Mouse (Mus musculus): ENCODE measurements around the gene Egfl8. TPM values are rescaled to one million over a fixed set of nuclear protein-coding genes. Genes with fewer than 3 reads are reported as not detected.
A peak's percentile ranks its signal among the peaks of the same experiment; 100 is the strongest.

The Egfl8 gene
- total RNA-seq, 1 experiment from 2014 or later: 2.4 TPM

DNA sequence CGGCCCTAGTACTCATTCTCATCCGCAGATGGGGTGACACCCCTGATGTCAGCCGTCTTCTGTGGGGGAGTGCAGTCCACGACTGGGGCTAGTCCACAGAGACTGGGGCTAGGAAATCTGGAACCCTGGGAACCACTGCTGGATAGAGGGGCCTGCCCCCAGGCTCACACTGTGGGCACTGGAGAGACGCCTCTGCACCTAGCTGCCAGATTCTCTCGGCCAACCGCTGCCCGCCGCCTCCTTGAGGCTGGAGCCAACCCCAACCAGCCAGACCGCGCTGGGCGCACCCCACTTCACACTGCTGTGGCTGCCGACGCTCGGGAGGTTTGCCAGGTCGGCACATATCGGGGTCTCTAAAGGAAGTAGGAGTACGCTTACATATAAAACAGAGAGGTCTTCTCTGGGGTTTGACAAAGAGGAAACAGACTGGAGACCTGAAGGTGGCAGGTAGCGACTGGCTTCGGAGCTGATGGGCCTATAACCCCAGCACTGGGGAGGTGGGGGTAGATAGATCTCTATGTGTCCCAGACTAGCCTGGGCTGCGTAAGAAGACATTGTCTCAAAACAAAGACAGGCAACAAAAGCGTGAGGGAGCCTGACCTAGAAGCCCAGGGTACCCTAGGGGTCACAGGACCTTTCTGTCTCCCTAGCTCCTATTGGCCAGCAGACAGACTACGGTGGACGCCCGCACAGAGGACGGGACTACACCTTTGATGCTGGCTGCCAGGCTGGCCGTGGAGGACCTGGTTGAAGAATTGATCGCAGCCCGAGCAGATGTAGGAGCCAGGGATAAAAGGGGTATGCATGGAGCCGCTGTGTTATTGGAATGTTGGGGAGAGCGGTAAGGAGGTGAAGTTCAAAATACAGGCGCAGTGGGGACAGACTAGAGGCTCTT is 29.6 kb downstream of the Egfl8 start:
- no peak for ATAC-seq (replicated peaks; ENCODE audit: low read depth, poor library complexity, severe bottlenecking)

DNA sequence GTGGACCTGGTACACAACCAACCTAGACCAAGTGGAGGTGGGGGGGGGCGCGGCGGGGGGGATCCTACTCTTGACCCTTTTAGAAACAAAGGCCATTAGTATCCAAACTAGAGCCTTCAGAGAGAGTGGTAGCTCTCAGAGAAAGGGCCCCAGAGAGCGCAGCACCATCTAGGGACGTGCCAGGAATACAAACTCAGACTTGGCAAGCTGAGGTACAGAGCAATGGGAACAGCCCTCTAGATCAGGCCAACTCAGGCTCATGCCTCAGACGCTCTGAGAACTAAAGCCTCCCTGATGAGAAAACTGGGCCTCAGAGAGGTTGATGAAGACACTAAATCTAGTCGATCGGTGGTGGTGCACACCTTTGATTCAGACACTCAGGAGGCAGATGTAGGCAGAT is 30.6 kb downstream of the Egfl8 start:
- no peak for ATAC-seq (replicated peaks; ENCODE audit: low read depth, poor library complexity, severe bottlenecking)

DNA sequence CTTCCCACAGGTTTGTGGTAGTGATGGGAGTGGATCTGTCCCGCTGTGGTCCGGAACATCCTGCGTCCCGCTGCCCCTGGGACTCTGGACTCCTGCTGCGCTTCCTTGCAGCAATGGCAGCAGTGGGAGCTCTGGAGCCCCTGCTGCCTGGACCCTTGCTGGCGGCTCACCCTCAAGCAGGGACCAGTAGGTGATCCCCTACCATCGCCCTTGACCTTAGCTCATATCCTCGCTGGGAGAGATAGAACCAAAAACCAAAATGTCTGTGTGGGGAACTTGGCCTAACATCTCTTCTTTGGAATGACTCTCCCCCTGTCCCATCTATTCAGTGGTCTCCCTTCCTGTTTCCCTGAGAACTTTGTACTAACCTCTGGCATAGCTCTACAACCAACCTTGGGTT is 32.0 kb downstream of the Egfl8 start:
- ATAC-seq (replicated peaks; ENCODE audit: low read depth, poor library complexity, severe bottlenecking): no peak

DNA sequence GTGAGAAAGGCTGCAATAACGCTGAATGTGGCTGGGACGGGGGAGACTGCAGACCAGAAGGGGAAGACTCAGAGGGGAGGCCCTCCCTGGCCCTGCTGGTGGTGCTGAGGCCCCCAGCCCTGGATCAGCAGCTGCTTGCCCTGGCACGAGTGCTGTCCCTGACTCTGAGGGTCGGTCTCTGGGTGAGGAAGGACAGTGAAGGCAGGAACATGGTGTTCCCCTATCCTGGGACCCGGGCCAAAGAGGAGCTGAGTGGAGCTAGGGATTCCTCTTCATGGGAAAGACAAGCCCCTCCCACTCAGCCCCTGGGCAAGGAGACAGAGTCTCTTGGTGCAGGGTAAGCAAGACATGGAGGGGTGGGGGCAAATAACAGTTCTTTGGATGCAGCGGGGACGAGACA is 32.4 kb downstream of the Egfl8 start:
- ATAC-seq (replicated peaks; ENCODE audit: low read depth, poor library complexity, severe bottlenecking): no peak

DNA sequence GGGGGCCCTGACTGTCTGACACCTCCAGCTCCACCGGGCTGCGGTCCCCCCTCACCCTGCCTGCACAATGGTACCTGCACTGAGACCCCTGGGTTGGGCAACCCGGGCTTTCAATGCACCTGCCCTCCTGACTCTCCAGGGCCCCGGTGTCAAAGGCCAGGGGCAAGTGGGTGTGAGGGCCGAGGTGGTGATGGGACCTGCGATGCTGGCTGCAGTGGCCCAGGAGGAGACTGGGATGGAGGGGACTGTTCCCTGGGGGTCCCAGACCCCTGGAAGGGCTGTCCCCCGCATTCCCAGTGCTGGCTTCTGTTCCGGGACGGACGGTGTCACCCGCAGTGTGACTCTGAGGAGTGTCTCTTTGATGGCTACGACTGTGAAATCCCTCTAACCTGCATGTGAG is 33.2 kb downstream of the Egfl8 start:
- ATAC-seq (replicated peaks; ENCODE audit: low read depth, poor library complexity, severe bottlenecking): no peak

DNA sequence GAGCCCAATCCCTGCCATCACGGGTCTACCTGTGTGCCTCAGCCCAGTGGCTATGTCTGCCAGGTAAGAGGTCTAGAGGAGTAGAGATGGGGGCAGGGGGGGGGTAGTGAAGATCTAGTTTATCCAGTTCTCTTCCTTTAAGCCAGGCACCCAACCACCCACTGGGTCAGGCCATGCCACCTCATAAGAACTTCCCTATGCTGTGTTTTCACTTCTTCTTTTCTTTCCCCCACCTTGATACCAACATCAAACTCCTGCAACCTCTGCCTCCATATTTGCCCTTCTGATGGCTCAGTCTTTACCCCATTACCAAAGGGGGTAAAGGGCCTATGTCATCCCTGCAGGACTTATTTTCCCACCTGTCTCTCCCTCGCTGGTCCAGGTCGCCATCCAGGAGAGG is 37.7 kb downstream of the Egfl8 start:
- 0 out of 2 replicates have a peak, but pooled peaks have one; percentile 19 for ATAC-seq (replicated peaks; ENCODE audit: low read depth, poor library complexity, severe bottlenecking)

DNA sequence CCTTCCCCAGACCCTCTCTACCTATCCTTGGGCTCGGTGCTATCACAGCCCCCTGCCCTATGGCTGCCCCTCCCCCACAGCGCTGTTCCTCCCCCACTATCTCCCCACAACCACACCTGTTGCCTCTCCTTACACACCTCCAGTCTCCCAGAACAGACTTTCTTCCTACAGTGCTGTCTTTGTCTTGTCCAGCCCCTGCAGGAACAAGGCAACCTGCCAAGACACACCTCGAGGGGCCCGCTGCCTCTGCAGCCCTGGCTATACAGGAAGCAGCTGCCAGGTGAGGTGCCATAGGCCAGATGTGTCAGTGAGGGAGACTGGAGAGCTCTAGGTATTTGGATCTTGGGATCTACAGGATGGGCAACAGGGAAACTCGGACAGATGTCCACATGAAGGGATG is 39.2 kb downstream of the Egfl8 start:
- no peak for ATAC-seq (replicated peaks; ENCODE audit: low read depth, poor library complexity, severe bottlenecking)

DNA sequence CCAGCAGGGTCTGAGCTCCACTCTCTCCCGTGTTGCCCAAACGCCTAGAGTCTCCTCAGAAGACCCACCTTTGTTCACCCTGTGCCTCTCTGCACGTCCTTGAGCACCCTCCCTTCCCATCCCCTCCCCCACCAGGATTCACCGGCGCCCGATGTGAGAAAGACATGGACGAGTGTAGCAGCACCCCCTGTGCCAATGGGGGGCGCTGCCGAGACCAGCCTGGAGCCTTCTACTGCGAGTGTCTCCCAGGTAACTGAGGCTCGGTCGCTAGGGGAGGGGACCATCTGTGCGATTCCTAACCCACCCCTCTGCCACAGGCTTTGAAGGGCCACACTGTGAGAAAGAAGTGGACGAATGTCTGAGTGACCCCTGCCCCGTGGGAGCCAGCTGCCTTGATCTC is 43.4 kb downstream of the Egfl8 start:
- ATAC-seq (replicated peaks; ENCODE audit: low read depth, poor library complexity, severe bottlenecking): no peak

DNA sequence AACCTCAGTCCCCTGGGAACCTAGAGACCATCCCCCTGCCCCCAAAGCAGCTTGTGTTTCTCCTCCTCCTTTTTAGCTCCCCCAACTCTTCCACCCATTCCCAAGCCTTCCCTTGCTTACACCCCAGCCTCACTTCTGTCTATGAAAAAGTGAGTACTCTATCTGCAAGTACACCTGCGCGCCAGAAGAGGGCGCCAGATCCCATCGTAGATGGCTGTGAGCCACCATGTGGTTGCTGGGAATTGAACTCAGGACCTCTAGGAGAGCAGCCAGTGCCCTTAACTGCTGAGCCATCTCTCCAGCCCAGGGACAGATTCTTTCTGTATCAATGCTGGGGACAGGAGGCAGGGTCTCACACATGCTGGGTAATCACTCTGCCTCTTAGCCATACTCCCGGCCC is 43.9 kb downstream of the Egfl8 start:
- ATAC-seq (replicated peaks; ENCODE audit: low read depth, poor library complexity, severe bottlenecking): 0 out of 2 replicates have a peak, but pooled peaks have one; percentile 34

DNA sequence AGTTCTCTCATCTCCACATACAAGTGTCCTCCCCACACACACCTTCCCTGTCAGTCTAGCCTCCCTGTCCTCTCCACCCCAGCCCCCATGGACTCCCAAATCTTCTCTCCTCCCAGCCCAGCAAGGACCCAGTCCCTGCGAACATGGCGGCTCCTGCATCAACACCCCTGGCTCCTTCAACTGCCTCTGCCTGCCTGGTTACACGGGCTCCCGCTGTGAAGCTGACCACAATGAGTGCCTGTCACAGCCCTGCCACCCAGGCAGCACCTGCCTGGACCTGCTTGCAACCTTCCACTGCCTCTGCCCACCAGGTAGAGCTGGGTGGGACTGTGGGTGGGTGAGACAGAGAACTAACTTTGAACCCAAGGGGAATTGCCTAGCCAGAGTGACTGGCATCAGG is 45.9 kb downstream of the Egfl8 start:
- no peak for ATAC-seq (replicated peaks; ENCODE audit: low read depth, poor library complexity, severe bottlenecking)

DNA sequence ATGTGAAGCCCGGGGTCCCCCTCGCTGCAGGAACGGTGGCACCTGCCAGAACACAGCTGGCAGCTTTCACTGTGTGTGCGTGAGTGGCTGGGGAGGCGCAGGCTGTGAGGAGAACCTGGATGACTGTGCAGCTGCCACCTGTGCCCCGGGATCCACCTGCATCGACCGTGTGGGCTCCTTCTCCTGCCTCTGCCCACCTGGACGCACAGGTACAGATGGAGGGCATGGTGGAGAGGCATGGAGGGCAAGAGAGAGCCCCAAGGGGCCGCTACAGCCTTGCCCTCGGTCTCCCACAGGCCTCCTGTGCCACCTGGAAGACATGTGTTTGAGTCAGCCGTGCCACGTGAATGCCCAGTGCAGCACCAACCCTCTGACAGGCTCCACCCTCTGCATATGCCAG is 47.4 kb downstream of the Egfl8 start:
- ATAC-seq (replicated peaks; ENCODE audit: low read depth, poor library complexity, severe bottlenecking): no peak

DNA sequence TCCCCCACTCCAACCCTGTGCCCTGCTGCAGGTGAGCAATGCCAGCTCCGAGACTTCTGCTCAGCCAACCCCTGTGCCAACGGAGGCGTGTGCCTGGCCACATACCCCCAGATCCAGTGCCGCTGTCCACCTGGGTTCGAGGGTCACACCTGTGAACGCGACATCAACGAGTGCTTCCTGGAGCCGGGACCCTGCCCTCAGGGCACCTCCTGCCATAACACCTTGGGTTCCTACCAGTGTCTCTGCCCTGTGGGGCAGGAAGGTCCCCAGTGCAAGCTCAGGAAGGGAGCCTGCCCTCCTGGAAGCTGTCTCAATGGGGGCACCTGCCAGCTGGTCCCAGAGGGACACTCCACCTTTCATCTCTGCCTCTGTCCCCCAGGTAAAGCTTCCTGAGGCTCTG is 48.5 kb downstream of the Egfl8 start:
- no peak for ATAC-seq (replicated peaks; ENCODE audit: low read depth, poor library complexity, severe bottlenecking)

DNA sequence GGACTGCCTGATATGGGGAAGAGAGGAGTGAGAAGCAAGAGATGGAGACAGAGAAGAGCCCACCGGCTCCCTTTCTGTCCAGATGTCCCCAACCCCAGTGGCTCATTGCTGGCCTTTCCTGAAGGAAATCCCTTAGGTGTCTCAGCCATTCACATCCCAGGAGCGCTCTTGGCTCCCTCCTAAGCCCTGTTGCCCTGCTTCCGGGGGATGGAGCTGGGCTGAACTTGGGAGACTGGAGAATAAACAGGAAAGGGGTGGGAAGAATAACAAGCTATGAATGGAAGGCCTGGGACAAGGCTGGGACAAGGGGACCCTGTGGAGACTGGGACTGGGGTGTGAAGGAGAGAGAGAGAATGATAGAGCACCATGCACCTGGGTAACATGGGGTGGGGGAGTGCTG is 51.0 kb downstream of the Egfl8 start:
- no peak for ATAC-seq (replicated peaks; ENCODE audit: low read depth, poor library complexity, severe bottlenecking)

DNA sequence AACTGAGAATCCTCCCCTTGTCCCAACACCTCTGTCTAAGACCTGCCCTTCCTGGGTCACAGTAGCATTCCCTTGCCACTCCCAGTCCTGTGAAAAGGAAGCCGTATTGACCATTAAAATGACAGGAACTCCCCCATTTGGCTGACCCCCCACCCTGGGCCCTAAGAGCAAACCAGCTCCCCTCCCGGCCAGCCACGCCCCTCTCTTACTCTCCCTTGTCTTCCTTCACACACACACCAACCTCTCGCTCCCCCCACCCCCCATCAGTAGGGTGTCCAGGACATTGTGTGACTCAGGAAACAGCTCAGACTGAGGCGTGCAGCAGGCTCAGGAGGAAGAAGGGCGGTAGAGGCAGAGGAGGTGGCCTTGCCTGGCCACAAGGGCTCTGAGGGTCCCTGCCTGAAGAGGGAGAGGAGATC is 51.8 kb downstream of the Egfl8 start, which contains the start of gene Notch4:
Notch4 (plus strand) TSS at position 266 of the 419 bp plus-strand sequence.
- peak; percentile 50 for ATAC-seq (replicated peaks; ENCODE audit: low read depth, poor library complexity, severe bottlenecking)

DNA sequence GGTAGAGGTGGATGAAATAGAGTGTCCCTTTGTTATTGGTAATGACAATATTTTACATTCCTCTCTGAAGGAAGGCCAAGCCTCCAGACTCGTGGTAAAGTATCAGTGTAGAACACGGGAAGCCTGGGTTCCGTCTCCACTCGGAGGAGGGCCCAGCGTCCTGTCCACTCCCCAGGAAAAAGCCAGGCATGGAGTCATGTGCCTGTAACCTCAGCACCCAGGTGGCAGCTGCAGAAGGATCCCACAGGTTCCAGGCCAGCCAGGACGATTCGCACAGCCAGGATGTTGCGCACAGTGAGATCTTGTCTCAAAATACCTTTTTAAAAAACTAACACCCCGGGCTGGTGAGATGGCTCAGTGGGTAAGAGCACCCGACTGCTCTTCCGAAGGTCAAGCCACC is 52.4 kb downstream of the Egfl8 start:
- ATAC-seq (replicated peaks; ENCODE audit: low read depth, poor library complexity, severe bottlenecking): no peak

Other genes with a start within 250 kb of the Egfl8 start
- not detected in 2 replicates for gene Btnl1, start 238.8 kb downstream of the Egfl8 start, total RNA-seq (2017)
- gene BC051142, start 217.2 kb downstream of the Egfl8 start, total RNA-seq (2017): 4.2 and 6.4 TPM in 2 replicates
- gene Btnl4, start 138.7 kb downstream of the Egfl8 start, total RNA-seq (2017): not detected in 2 replicates
- not detected in 2 replicates for gene Btnl6, start 98.6 kb downstream of the Egfl8 start, total RNA-seq (2017)
- gene Notch4, start 51.7 kb downstream of the Egfl8 start, total RNA-seq (2017): 1.5 TPM in 1 of 2 replicates, not detected in the other
- gene Gpsm3, start 26.2 kb downstream of the Egfl8 start, total RNA-seq (2017): 11.3 and 22.4 TPM in 2 replicates
- gene Pbx2, start 24.7 kb downstream of the Egfl8 start, total RNA-seq (2017): 22.5 and 29.4 TPM in 2 replicates
- gene Ager, start 18.1 kb downstream of the Egfl8 start, total RNA-seq (2017): 0.73 and 1.4 TPM in 2 replicates
- 13.2 and 14.4 TPM in 2 replicates for gene Rnf5, start 12.3 kb downstream of the Egfl8 start, total RNA-seq (2017)
- 17.8 and 39.7 TPM in 2 replicates for gene Agpat1, start 11.7 kb downstream of the Egfl8 start, total RNA-seq (2017)
- 17.4 and 21.2 TPM in 2 replicates for gene Ppt2, start 12.5 kb upstream of the Egfl8 start, total RNA-seq (2017)
- gene Prrt1, start 13.6 kb upstream of the Egfl8 start, total RNA-seq (2017): not detected in 2 replicates
- 20.6 and 31.6 TPM in 2 replicates for gene Fkbpl, start 28.8 kb upstream of the Egfl8 start, total RNA-seq (2017)
- gene Atf6b, start 31.2 kb upstream of the Egfl8 start, total RNA-seq (2017): 19.9 and 25.1 TPM in 2 replicates
- not detected in 2 replicates for gene Tnxb, start 54.6 kb upstream of the Egfl8 start, total RNA-seq (2017)
- gene C4b, start 127.9 kb upstream of the Egfl8 start, total RNA-seq (2017): 0.18 TPM in 1 of 2 replicates, not detected in the other
- not detected in 2 replicates for gene Cyp21a1, start 188.6 kb upstream of the Egfl8 start, total RNA-seq (2017)
- 10.0 and 32.9 TPM in 2 replicates for gene Stk19, start 221.0 kb upstream of the Egfl8 start, total RNA-seq (2017)
- gene Dxo, start 221.0 kb upstream of the Egfl8 start, total RNA-seq (2017): 21.2 and 27.9 TPM in 2 replicates
- gene Skiv2l, start 234.2 kb upstream of the Egfl8 start, total RNA-seq (2017): 28.9 and 33.8 TPM in 2 replicates
- 39.6 and 41.9 TPM in 2 replicates for gene Nelfe, start 234.4 kb upstream of the Egfl8 start, total RNA-seq (2017)
- not detected in 2 replicates for gene Cfb, start 246.5 kb upstream of the Egfl8 start, total RNA-seq (2017)

Measured in common myeloid progenitor, adult 5-6 weeks (primary cell).